Mouse (Mus musculus) brain, embryonic 14.5 days (tissue): Measurements from ENCODE around the gene Cd3e. TPM values are rescaled to one million over a fixed set of nuclear protein-coding genes. Genes with fewer than 3 reads are reported as not detected.
"Not testable (repeated sequence)": the region's sequence is repeated elsewhere in the genome, so short reads cannot be mapped to it uniquely, and the experiment has no call there.

Experiments used
- DNase-seq: peaks from one replicate; pipeline ENCODE4 v3.0.0-alpha.2; 2011; ENCODE audit warnings: low read depth
- CTCF ChIP-seq: fragments of 200-500 bp; IDR thresholded peaks from 2 replicates; pipeline ENCODE4 v1.5.1; 2012; ENCODE audit warnings: inconsistent platforms, mild to moderate bottlenecking, moderate library complexity, borderline replicate concordance; ENCODE audit not compliant: insufficient read depth, insufficient read length; ENCODE audit errors: extremely low read depth
- POLR2A ChIP-seq: fragments of 200-500 bp; IDR thresholded peaks from 2 replicates; pipeline ENCODE4 v1.6.1; 2012; ENCODE audit warnings: mild to moderate bottlenecking, inconsistent platforms, borderline replicate concordance; ENCODE audit not compliant: poor library complexity, insufficient read depth, insufficient read length, severe bottlenecking; ENCODE audit errors: extremely low read depth
- polyA plus RNA-seq: library from polyadenylated mRNA; depleted of rRNA; stranded (reverse); fragments of >200 nt; gene quantifications from 2 replicates; pipeline ENCODE4 v1.2.3, GENCODE M21; 2012

The Cd3e gene
- polyA plus RNA-seq, 1 experiment: not detected

DNA sequence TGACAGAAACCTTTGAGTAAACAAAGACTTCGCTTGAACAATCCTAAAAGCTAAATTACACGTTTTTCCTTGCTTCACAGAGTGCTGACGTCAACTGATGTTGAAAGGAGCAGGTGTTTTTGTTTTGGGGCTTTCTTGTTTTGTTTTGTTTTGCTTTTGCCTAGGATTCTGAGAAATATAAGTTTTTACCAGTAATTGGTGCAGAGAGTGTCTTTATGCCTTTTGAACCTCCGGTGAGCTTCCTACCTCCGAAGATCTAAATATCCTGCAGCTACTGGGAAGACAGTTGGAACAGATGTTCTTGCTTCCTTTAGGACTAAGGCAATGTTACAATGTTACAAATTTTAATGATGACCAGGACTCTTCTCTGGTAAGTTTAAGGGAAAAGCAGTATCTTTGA, 30.1 kb upstream of the Cd3e start, which contains the start of gene Mpzl2:
Mpzl2 (plus strand) TSS at position 301 of the 400 bp plus-strand sequence.
- TF ChIP-seq POLR2A: no peak
- DNase-seq: no peak

DNA sequence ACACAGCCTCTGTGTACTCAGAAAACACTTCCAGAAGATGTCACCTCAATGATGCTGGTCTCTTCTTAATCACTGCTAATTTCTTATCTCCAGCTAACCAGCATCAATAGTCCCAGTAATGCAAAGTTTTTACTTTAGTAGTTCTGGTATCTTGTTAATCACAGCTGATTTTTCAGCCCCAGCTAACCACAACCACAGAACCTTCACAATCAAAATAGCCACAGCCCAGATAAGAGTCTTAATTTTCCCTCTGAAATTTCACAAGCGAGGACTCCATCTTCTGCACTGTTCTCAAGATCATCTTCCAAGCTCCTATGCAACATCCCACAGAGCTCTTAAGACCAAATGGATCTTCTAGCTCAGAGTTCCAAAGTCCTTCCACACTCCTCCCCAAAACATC, 28.4 kb upstream of the Cd3e start:
- not testable (repeated sequence) for DNase-seq

DNA sequence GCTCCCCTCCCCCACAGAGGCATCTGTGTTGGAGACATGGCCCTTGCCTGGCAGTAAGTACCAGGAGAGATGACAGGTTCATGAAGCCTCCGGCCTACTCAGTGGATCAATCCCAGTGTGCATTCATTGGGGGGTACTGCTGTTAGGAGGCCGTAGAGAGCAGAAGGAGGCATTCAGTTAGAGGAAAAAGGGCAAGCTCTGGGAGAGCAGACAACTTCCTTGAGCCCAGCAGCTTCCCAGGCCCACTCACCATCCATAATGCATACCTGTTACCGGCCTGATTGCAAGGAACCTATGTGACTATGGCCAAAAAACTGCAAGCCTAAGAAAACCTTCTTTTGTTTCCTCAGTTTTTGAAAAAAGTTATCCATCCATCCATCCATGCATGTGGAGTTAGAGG, 25.1 kb upstream of the Cd3e start:
- no peak for DNase-seq
- TF ChIP-seq CTCF: no peak
- TF ChIP-seq POLR2A: no peak

DNA sequence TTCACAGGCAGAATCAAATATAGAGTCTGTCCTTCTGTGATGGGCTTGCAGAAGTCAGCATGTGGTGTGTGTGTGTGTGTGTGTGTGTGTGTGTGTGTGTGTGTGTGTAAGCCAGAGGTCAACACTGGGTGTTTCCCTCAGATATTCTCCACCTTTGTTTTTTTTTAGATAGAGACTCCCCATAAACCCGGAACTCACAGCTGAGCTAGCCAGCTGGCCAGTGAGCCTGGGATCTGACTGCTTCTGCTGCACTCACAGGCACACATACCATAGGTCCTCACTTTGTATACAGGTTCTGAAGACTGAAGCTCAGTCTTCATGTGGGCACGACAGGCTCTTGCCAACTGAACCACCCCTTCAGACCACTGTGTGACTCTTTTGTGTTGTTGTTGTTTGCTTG, 22.8 kb upstream of the Cd3e start:
- TF ChIP-seq CTCF: no peak
- no peak for TF ChIP-seq POLR2A
- no peak for DNase-seq

DNA sequence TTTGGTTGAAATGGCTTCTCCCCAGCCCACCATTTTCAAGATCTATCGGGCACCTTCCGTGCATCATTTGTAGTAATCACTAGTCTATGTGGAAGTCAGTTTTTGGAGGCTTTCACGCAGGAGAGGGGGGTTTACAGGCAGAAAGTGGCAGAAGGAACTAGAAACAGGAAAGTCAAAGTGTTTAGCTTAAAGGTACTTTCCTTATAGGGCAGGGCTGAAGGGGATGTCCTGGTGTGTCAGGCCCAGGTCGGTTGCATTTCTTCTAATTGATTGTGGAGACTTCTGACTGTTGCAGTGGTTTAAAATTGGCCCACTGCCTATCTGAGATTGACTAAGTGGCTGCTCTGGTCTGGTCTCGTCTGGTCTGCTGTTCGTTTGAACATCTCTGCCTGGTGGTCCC, 20.9 kb upstream of the Cd3e start:
- TF ChIP-seq POLR2A (no peak), CTCF (no peak)
- no peak for DNase-seq

DNA sequence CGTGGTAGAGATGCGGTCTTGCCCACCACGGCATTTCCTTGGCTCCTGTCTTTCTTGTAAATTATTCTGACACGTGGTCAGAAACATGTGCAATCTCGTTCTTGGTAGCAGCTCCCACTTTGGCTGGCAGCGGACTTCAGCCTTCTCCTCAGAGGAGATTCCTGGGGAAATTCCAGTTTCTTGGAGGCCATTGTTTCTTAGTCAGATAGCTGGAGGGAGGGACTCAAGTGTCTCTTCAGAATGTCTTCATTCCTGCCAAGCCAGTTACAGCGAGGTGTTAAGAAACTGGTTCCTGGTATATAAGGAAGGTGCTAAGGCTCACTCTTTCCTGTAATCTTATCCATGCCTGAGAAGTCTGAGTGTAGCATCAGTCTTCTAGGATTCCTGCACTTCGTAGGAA, 17.9 kb upstream of the Cd3e start:
- TF ChIP-seq CTCF: no peak
- no peak for TF ChIP-seq POLR2A
- no peak for DNase-seq

DNA sequence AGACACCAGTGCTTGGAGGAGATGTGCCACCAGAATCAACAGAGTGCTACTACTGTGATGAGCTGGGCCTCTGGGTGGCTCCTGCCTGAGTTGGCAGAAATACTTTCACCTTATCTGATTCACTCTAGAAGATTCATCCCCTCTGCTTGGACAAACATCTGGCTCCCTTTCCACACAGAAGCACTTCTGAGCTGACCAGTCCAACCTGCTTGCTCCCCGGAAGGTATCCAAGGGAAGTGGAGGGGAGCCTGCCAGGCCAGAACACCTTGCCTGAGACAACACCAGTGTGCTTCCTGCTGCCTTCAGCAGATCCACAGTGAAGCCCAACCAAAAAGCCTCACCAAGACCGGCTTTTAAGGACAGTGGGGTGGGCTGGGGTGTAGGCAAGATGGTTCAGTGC, 14.8 kb upstream of the Cd3e start:
- TF ChIP-seq CTCF: no peak
- TF ChIP-seq POLR2A: no peak
- DNase-seq: no peak

DNA sequence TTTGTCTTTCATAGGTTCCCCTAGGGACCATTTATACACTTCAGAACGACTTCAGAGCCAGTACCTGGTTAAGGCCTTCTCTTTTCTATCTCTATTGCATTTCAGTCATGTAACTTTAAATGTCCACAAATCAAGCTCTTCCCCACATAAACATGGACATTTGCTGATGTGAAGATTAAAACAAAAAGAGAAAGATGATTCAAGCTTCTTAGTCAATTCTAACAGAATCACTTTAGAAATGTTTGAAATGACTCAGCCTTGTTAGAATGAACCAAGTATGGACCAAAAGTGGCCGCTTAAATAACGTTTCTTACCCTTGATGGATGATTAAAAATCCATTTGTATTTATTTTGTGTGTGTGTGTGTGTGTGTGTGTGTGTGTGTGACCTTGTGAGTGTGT, 14.2 kb upstream of the Cd3e start:
- DNase-seq: no peak
- TF ChIP-seq CTCF: no peak
- no peak for TF ChIP-seq POLR2A

DNA sequence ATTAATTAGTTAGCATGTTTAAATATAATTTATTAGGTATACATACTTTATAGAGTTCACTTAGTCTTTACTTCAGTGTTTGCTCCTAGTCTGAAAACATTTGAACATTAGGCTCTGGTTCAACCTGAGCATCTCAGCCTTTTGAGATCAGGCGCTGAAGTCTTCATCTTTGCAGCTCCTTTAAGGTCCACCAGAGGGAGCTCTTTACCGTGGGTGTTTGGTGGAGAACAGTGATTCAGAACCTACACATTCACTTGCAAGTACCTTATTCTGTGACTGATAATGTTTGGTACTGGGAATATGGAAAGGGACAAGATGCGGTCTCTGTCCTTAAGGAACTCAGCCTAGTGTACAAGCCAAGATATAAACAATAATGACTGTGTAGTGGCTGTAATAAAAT, 13.4 kb upstream of the Cd3e start:
- DNase-seq: peak; percentile 84
- TF ChIP-seq CTCF: peak; percentile 86
- TF ChIP-seq POLR2A: no peak

DNA sequence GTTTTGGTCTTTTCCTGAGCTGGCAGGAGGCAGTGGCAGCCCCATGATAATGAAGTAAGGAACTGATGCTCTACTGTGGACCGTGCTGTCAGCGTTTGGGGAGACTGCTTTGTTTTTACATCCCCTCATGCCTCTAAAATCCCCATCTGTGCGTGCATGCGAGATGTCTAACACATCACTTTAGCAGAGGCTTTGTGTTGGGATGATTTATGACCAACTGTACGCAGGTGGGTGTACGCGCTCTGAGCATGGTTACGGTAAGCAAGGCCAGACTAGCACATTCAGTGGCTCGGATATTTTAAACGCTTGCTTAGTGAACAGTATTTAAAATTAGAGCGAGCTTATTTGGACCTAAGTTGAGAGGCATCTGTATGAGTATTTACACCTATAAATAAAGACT, 8.6 kb upstream of the Cd3e start:
- DNase-seq: peak; percentile 4
- TF ChIP-seq POLR2A: no peak
- TF ChIP-seq CTCF: no peak

DNA sequence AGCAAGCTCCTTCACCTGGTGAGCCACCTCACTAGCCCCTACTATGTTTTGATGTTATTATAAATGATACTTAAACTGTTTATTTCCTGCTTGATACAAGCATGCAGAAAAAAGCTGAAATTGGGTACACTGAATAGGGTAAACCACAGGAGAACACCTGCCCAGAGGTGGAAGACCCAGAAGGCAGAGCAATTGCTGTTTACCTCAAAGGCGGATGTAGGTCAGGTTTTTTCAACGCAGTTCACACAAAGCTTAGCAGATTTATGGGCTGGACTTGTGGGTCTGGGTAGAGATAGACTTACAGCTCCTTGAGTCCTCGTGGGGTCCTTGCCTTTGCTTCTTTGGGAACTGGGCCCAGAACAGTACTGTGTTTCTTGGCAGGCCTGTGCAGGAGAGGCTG, 6.4 kb upstream of the Cd3e start:
- DNase-seq: no peak
- no peak for TF ChIP-seq POLR2A
- TF ChIP-seq CTCF: no peak

DNA sequence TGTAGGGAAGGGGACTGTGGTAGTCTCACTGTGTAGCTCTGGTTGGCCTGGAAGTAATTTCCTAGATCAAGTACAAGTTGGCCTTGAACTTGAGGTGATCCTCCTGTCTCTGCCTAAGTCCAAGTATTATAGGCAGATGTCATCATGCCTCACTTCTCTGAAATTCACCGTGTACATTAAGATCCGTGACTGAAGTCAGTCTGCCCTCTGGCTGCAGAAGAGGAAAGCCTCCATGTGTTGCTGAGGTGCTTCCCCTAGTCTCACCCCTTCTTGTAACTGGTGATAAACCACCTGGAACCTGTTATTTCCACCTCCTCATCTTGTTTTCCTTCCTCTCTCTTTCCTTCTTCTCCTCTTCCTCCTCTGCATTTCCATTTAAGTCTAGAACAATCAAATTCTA, 5.5 kb upstream of the Cd3e start:
- no peak for DNase-seq
- TF ChIP-seq CTCF: no peak
- TF ChIP-seq POLR2A: no peak

DNA sequence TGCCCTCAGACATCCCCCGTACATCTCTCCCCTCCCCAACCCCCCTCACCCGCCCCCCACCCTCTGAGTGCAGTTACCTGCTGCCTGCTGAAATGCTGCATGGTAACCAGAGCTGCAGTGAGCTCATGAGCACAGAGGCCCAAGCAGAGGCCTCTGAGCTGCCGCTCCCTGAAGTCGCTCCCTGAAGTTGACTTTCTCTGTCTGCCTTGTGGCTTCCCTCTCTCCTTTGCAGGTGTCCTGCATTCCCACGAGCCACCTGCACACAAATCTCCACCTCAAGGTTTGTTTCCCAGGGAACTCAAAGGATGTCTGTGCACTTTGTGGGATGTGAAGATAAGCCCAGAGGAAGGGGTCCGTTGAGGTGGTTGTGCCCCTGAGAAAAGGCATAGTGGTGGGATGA, 1.9 kb upstream of the Cd3e start:
- TF ChIP-seq CTCF: no peak
- no peak for TF ChIP-seq POLR2A

More for the DNA sequence above, 1.9 kb upstream of the Cd3e start:
- DNase-seq: no peak
